Mouse (Mus musculus) CH12.LX (cell line): ENCODE measurements around the gene Thsd7b. TPM values are rescaled to one million over a fixed set of nuclear protein-coding genes. Genes with fewer than 3 reads are reported as not detected.

Experiments used
- DNase-seq: peaks from one replicate; pipeline ENCODE4 v3.0.0-alpha.2; 2013; ENCODE audit errors: extremely low read depth
- H3K27ac ChIP-seq: 2 replicates; pipeline ENCODE4 v1.5.1; 2012; ENCODE audit warnings: low read depth, mild to moderate bottlenecking, control low read depth, moderate library complexity; ENCODE audit not compliant: insufficient read depth
- H3K27me3 ChIP-seq: replicated peaks from 2 replicates; pipeline ENCODE3; 2012; ENCODE audit warnings: inconsistent platforms
- H3K36me3 ChIP-seq, 2 experiments: replicated peaks in 1 of 2; 2 replicates each; pipeline versions ENCODE3 to v1.6.1; 2012; ENCODE audit warnings: inconsistent platforms in 1 of 2, low read length in 1 of 2, mild to moderate bottlenecking in 1 of 2, mixed read lengths in 1 of 2, moderate library complexity in 1 of 2; ENCODE audit not compliant: control insufficient read depth in 1 of 2, insufficient read depth in 1 of 2
- H3K4me1 ChIP-seq, 2 experiments: 2 replicates each; pipeline ENCODE4 v1.6.1; 2012; ENCODE audit warnings: inconsistent platforms in 1 of 2, moderate library complexity in 1 of 2; ENCODE audit not compliant: insufficient read depth in 2 of 2, control insufficient read depth in 1 of 2
- H3K4me2 ChIP-seq: 2 replicates; pipeline ENCODE4 v1.6.1; 2012; ENCODE audit warnings: low read depth, mild to moderate bottlenecking, control low read depth; ENCODE audit not compliant: poor library complexity, insufficient read depth, severe bottlenecking
- H3K4me3 ChIP-seq, 3 experiments: fragments of 150-350 bp in 1 of 3; sonication (generic) in 1 of 3; replicated peaks in 1 of 3; 2 replicates each; pipeline versions ENCODE3 to v1.5.1; 2011 to 2012; ENCODE audit warnings: low read depth in 2 of 3, low read length in 2 of 3, mild to moderate bottlenecking in 2 of 3, moderate library complexity in 2 of 3, control low read depth in 1 of 3, improper control_type of control experiment in 1 of 3, inconsistent platforms in 1 of 3, mixed read lengths in 1 of 3; ENCODE audit not compliant: poor library complexity in 1 of 3
- H3K79me2 ChIP-seq: replicated peaks from 2 replicates; pipeline ENCODE4 v1.6.1; 2012; ENCODE audit warnings: mild to moderate bottlenecking, moderate library complexity; ENCODE audit not compliant: control insufficient read depth, poor library complexity, insufficient read depth, severe bottlenecking; ENCODE audit errors: extremely low read depth
- H3K9ac ChIP-seq: 2 replicates; pipeline ENCODE4 v1.6.1; 2012; ENCODE audit warnings: low read depth, mild to moderate bottlenecking, control low read depth, moderate library complexity; ENCODE audit not compliant: insufficient read depth
- H3K9me3 ChIP-seq: replicated peaks from 2 replicates; pipeline ENCODE3; 2012; ENCODE audit warnings: low read length, inconsistent platforms, mixed read lengths
- BHLHE40 ChIP-seq: IDR thresholded peaks from 2 replicates; pipeline ENCODE4 v1.6.1; 2011; ENCODE audit warnings: mild to moderate bottlenecking, low read depth, low read length, improper control_type of control experiment
- CHD1 ChIP-seq: IDR thresholded peaks from 2 replicates; pipeline ENCODE4 v1.6.1; 2012; ENCODE audit warnings: low read depth, low read length, improper control_type of control experiment, inconsistent platforms
- ETS1 ChIP-seq: conservative IDR thresholded peaks from 2 replicates; pipeline ENCODE4 v1.6.1; 2012; ENCODE audit warnings: low read depth, mild to moderate bottlenecking, inconsistent platforms, low read length, improper control_type of control experiment, moderate library complexity
- HCFC1 ChIP-seq: IDR thresholded peaks from 2 replicates; pipeline ENCODE4 v1.6.1; 2012; ENCODE audit warnings: low read depth, mild to moderate bottlenecking, inconsistent platforms, low read length, improper control_type of control experiment
- IRF4 ChIP-seq: IDR thresholded peaks from 2 replicates; pipeline ENCODE4 v1.6.1; 2014; ENCODE audit warnings: low read depth, mild to moderate bottlenecking, inconsistent platforms, low read length, improper control_type of control experiment
- JUN ChIP-seq: IDR thresholded peaks from 2 replicates; pipeline ENCODE4 v1.6.1; 2011; ENCODE audit warnings: low read depth, mild to moderate bottlenecking, low read length, improper control_type of control experiment, moderate library complexity; ENCODE audit not compliant: insufficient read depth
- JUND ChIP-seq: conservative IDR thresholded peaks from 2 replicates; pipeline ENCODE4 v1.6.1; 2011; ENCODE audit warnings: low read depth, low read length, improper control_type of control experiment
- MAX ChIP-seq: IDR thresholded peaks from 2 replicates; pipeline ENCODE4 v1.6.1; 2011; ENCODE audit warnings: low read length, improper control_type of control experiment
- MEF2A ChIP-seq: IDR thresholded peaks from 2 replicates; pipeline ENCODE4 v1.6.1; 2014; ENCODE audit warnings: low read depth, mild to moderate bottlenecking, inconsistent platforms, low read length, improper control_type of control experiment, borderline replicate concordance
- MYC ChIP-seq: IDR thresholded peaks from 2 replicates; pipeline ENCODE4 v1.6.1; 2011; ENCODE audit warnings: low read depth, mild to moderate bottlenecking, improper control_type of control experiment, low read length
- NRF1 ChIP-seq: IDR thresholded peaks from 2 replicates; pipeline ENCODE4 v1.6.1; 2014; ENCODE audit warnings: low read depth, mild to moderate bottlenecking, inconsistent platforms, low read length, improper control_type of control experiment, moderate library complexity
- PAX5 ChIP-seq: IDR thresholded peaks from 2 replicates; pipeline ENCODE4 v1.6.1; 2012; ENCODE audit warnings: low read length, inconsistent platforms, mixed read lengths
- POLR2AphosphoS2 ChIP-seq: IDR thresholded peaks from 2 replicates; pipeline ENCODE4 v1.6.1; 2011; ENCODE audit warnings: low read depth, low read length, improper control_type of control experiment
- RAD21 ChIP-seq: IDR thresholded peaks from 2 replicates; pipeline ENCODE4 v1.6.1; 2011; ENCODE audit warnings: low read depth, mild to moderate bottlenecking, low read length, improper control_type of control experiment, moderate library complexity
- RCOR1 ChIP-seq: conservative IDR thresholded peaks from 2 replicates; pipeline ENCODE4 v1.6.1; 2012; ENCODE audit warnings: low read depth, mild to moderate bottlenecking, inconsistent platforms, low read length, improper control_type of control experiment
- SMC3 ChIP-seq: IDR thresholded peaks from 2 replicates; pipeline ENCODE4 v1.6.1; 2011; ENCODE audit warnings: low read depth, low read length, improper control_type of control experiment
- UBTF ChIP-seq: IDR thresholded peaks from 2 replicates; pipeline ENCODE4 v1.6.1; 2012; ENCODE audit warnings: low read depth, mild to moderate bottlenecking, inconsistent platforms, low read length, improper control_type of control experiment, moderate library complexity
- USF1 ChIP-seq: IDR thresholded peaks from 2 replicates; pipeline ENCODE4 v1.6.1; 2014; ENCODE audit warnings: low read depth, mild to moderate bottlenecking, inconsistent platforms, low read length, improper control_type of control experiment
- ZC3H11A ChIP-seq: IDR thresholded peaks from 2 replicates; pipeline ENCODE4 v1.6.1; 2012; ENCODE audit warnings: low read depth, mild to moderate bottlenecking, inconsistent platforms, low read length, improper control_type of control experiment
- ZMIZ1 ChIP-seq: IDR thresholded peaks from 2 replicates; pipeline ENCODE4 v1.6.1; 2012; ENCODE audit warnings: low read depth, mild to moderate bottlenecking, inconsistent platforms, low read length, improper control_type of control experiment
- dilution Hi-C: fragments of 300-500 bp; cut with MboI; formaldehyde crosslinking; loops from 2 replicates; pipeline ENCODE4 v1.14.3; 2020; ENCODE audit warnings: low sequenced_read_pairs; ENCODE audit not compliant: extremely low pct_unique_long_range_greater_than_20kb, extremely low pct_ligation_motif_present
- in situ Hi-C: fragments of 300-500 bp; cut with MboI; formaldehyde crosslinking; loops from 3 replicates; pipeline ENCODE4 v1.14.3; 2019; ENCODE audit warnings: low sequenced_read_pairs, low pct_ligation_motif_present, low pct_unique_long_range_greater_than_20kb, mixed read lengths
- polyA plus RNA-seq: library from polyadenylated mRNA; unstranded; fragments of >175 nt; gene quantifications from 2 replicates; pipeline ENCODE4 v1.2.1, GENCODE M21; 2012; ENCODE audit warnings: low read depth; ENCODE audit not compliant: insufficient read length
- total RNA-seq, 2 experiments: library from RNA; depleted of rRNA; stranded (reverse); fragments of 300-350 nt in 1 of 2; fragments of >200 nt in 1 of 2; gene quantifications; 2 replicates each; pipeline ENCODE4 v1.2.3; 2012 to 2014

Gene Thsd7b
- total and polyA plus RNA-seq, 3 experiments: not detected

GRCm38 (mm10) chr1:129887861-129888260 lies 614.8 kb downstream of the Thsd7b start:
- in situ Hi-C loops: no loop called here
- Histone ChIP-seq H3K9ac (no peak overlapping the region), H3K27ac (no peak overlapping the region), H3K4me1 (no peaks in the 10 kb centered on the region), H3K4me3 (no peak overlapping the region), H3K79me2 (no peaks in the 10 kb centered on the region), H3K4me2 (no peak overlapping the region), H3K36me3 (no peaks in the 10 kb centered on the region), H3K27me3 (no peaks in the 10 kb centered on the region), H3K9me3 (no peaks in the 10 kb centered on the region)
- dilution Hi-C loops: no loop called here
- no peak for DNase-seq
- TF ChIP-seq ZC3H11A (no peak), IRF4 (no peak), UBTF (no peak), POLR2AphosphoS2 (no peak), ZMIZ1 (no peak), JUND (no peak), MEF2A (no peak), USF1 (no peak), MAX (no peak), BHLHE40 (no peak), RCOR1 (no peak), NRF1 (no peak), MYC (no peak), JUN (no peak)

- H3K4me1 ChIP-seq: no peaks in the 10 kb centered on the region
- H3K9ac ChIP-seq: no peak overlapping the region
- no peak for DNase-seq
- H3K79me2 ChIP-seq: no peaks in the 10 kb centered on the region
- no peak overlapping the region for H3K4me3 ChIP-seq
- H3K27me3 ChIP-seq: no peaks in the 10 kb centered on the region
- H3K9me3 ChIP-seq: no peaks in the 10 kb centered on the region
- in situ Hi-C loops: no loop called here
- H3K36me3 ChIP-seq: no peaks in the 10 kb centered on the region
- no peak for TF ChIP-seq IRF4
- TF ChIP-seq, all 38 proteins: peak for 0
- no peak overlapping the region for H3K4me2 ChIP-seq
- no peak overlapping the region for H3K27ac ChIP-seq
- dilution Hi-C loops: no loop called here
Observed at GRCm38 (mm10) chr1:129898121-129898520, 625.0 kb downstream of the Thsd7b start.

- Histone ChIP-seq H3K36me3 (no peaks in the 10 kb centered on the region), H3K27me3 (no peaks in the 10 kb centered on the region), H3K79me2 (no peaks in the 10 kb centered on the region), H3K4me3 (no peak overlapping the region), H3K4me2 (no peak overlapping the region), H3K9ac (no peak overlapping the region), H3K9me3 (no peaks in the 10 kb centered on the region), H3K27ac (no peak overlapping the region), H3K4me1 (no peaks in the 10 kb centered on the region)
- dilution Hi-C loops: no loop called here
- DNase-seq: no peak
- in situ Hi-C loops: no loop called here
- TF ChIP-seq MAX (no peak), HCFC1 (no peak), RAD21 (no peak), PAX5 (no peak), UBTF (no peak), SMC3 (no peak), NRF1 (no peak), ETS1 (no peak), POLR2AphosphoS2 (no peak), JUND (no peak), CHD1 (no peak)
Observed at GRCm38 (mm10) chr1:129915484-129915883, 642.4 kb downstream of the Thsd7b start.
